Mouse (Mus musculus) CH12.LX (cell line): ENCODE results near the gene Stat2. TPM values are rescaled to one million over a fixed set of nuclear protein-coding genes. Genes with fewer than 3 reads are reported as not detected.

Source experiments
- DNase-seq: peaks from one replicate; pipeline ENCODE4 v3.0.0-alpha.2; 2013; ENCODE audit errors: extremely low read depth
- H3K27ac ChIP-seq: 2 replicates; pipeline ENCODE4 v1.5.1; 2012; ENCODE audit warnings: low read depth, mild to moderate bottlenecking, control low read depth, moderate library complexity; ENCODE audit not compliant: insufficient read depth
- H3K27me3 ChIP-seq: replicated peaks from 2 replicates; pipeline ENCODE3; 2012; ENCODE audit warnings: inconsistent platforms
- H3K36me3 ChIP-seq, 2 experiments: replicated peaks in 1 of 2; 2 replicates each; pipeline versions ENCODE3 to v1.6.1; 2012; ENCODE audit warnings: inconsistent platforms in 1 of 2, low read length in 1 of 2, mild to moderate bottlenecking in 1 of 2, mixed read lengths in 1 of 2, moderate library complexity in 1 of 2; ENCODE audit not compliant: control insufficient read depth in 1 of 2, insufficient read depth in 1 of 2
- H3K4me1 ChIP-seq, 2 experiments: 2 replicates each; pipeline ENCODE4 v1.6.1; 2012; ENCODE audit warnings: inconsistent platforms in 1 of 2, moderate library complexity in 1 of 2; ENCODE audit not compliant: insufficient read depth in 2 of 2, control insufficient read depth in 1 of 2
- H3K4me2 ChIP-seq: 2 replicates; pipeline ENCODE4 v1.6.1; 2012; ENCODE audit warnings: low read depth, mild to moderate bottlenecking, control low read depth; ENCODE audit not compliant: poor library complexity, insufficient read depth, severe bottlenecking
- H3K4me3 ChIP-seq, 3 experiments: fragments of 150-350 bp in 1 of 3; sonication (generic) in 1 of 3; replicated peaks in 1 of 3; 2 replicates each; pipeline versions ENCODE3 to v1.5.1; 2011 to 2012; ENCODE audit warnings: low read depth in 2 of 3, low read length in 2 of 3, mild to moderate bottlenecking in 2 of 3, moderate library complexity in 2 of 3, control low read depth in 1 of 3, improper control_type of control experiment in 1 of 3, inconsistent platforms in 1 of 3, mixed read lengths in 1 of 3; ENCODE audit not compliant: poor library complexity in 1 of 3
- H3K79me2 ChIP-seq: replicated peaks from 2 replicates; pipeline ENCODE4 v1.6.1; 2012; ENCODE audit warnings: mild to moderate bottlenecking, moderate library complexity; ENCODE audit not compliant: control insufficient read depth, poor library complexity, insufficient read depth, severe bottlenecking; ENCODE audit errors: extremely low read depth
- H3K9ac ChIP-seq: 2 replicates; pipeline ENCODE4 v1.6.1; 2012; ENCODE audit warnings: low read depth, mild to moderate bottlenecking, control low read depth, moderate library complexity; ENCODE audit not compliant: insufficient read depth
- H3K9me3 ChIP-seq: replicated peaks from 2 replicates; pipeline ENCODE3; 2012; ENCODE audit warnings: low read length, inconsistent platforms, mixed read lengths
- BHLHE40 ChIP-seq: IDR thresholded peaks from 2 replicates; pipeline ENCODE4 v1.6.1; 2011; ENCODE audit warnings: mild to moderate bottlenecking, low read depth, low read length, improper control_type of control experiment
- CTCF ChIP-seq, 2 experiments: IDR thresholded peaks in 1 of 2; conservative IDR thresholded peaks in 1 of 2; 2 replicates each; pipeline ENCODE4 v1.5.1; 2011 to 2012; ENCODE audit warnings: low read depth in 2 of 2, low read length in 2 of 2, improper control_type of control experiment in 1 of 2, inconsistent platforms in 1 of 2, mild to moderate bottlenecking in 1 of 2, moderate library complexity in 1 of 2
- ELF1 ChIP-seq: IDR thresholded peaks from 2 replicates; pipeline ENCODE4 v1.6.1; 2014; ENCODE audit warnings: low read depth, mild to moderate bottlenecking, inconsistent platforms, low read length, improper control_type of control experiment
- ETS1 ChIP-seq: conservative IDR thresholded peaks from 2 replicates; pipeline ENCODE4 v1.6.1; 2012; ENCODE audit warnings: low read depth, mild to moderate bottlenecking, inconsistent platforms, low read length, improper control_type of control experiment, moderate library complexity
- HCFC1 ChIP-seq: IDR thresholded peaks from 2 replicates; pipeline ENCODE4 v1.6.1; 2012; ENCODE audit warnings: low read depth, mild to moderate bottlenecking, inconsistent platforms, low read length, improper control_type of control experiment
- IRF4 ChIP-seq: IDR thresholded peaks from 2 replicates; pipeline ENCODE4 v1.6.1; 2014; ENCODE audit warnings: low read depth, mild to moderate bottlenecking, inconsistent platforms, low read length, improper control_type of control experiment
- KAT2A ChIP-seq: IDR thresholded peaks from 2 replicates; pipeline ENCODE4 v1.6.1; 2012; ENCODE audit warnings: low read length, improper control_type of control experiment, inconsistent platforms; ENCODE audit not compliant: insufficient replicate concordance
- POLR2A ChIP-seq: IDR thresholded peaks from 2 replicates; pipeline ENCODE4 v1.6.1; 2011; ENCODE audit warnings: low read depth, mild to moderate bottlenecking, improper control_type of control experiment, low read length
- RAD21 ChIP-seq: IDR thresholded peaks from 2 replicates; pipeline ENCODE4 v1.6.1; 2011; ENCODE audit warnings: low read depth, mild to moderate bottlenecking, low read length, improper control_type of control experiment, moderate library complexity
- SIN3A ChIP-seq: IDR thresholded peaks from 2 replicates; pipeline ENCODE4 v1.6.1; 2012; ENCODE audit warnings: low read length, improper control_type of control experiment, inconsistent platforms
- SMC3 ChIP-seq: IDR thresholded peaks from 2 replicates; pipeline ENCODE4 v1.6.1; 2011; ENCODE audit warnings: low read depth, low read length, improper control_type of control experiment
- TBP ChIP-seq: conservative IDR thresholded peaks from 2 replicates; pipeline ENCODE4 v1.6.1; 2011; ENCODE audit warnings: low read depth, low read length, improper control_type of control experiment
- TCF12 ChIP-seq: IDR thresholded peaks from 2 replicates; pipeline ENCODE4 v1.6.1; 2014; ENCODE audit warnings: low read depth, mild to moderate bottlenecking, inconsistent platforms, low read length, improper control_type of control experiment
- ZMIZ1 ChIP-seq: IDR thresholded peaks from 2 replicates; pipeline ENCODE4 v1.6.1; 2012; ENCODE audit warnings: low read depth, mild to moderate bottlenecking, inconsistent platforms, low read length, improper control_type of control experiment
- dilution Hi-C: fragments of 300-500 bp; cut with MboI; formaldehyde crosslinking; loops from 2 replicates; pipeline ENCODE4 v1.14.3; 2020; ENCODE audit warnings: low sequenced_read_pairs; ENCODE audit not compliant: extremely low pct_unique_long_range_greater_than_20kb, extremely low pct_ligation_motif_present
- in situ Hi-C: fragments of 300-500 bp; cut with MboI; formaldehyde crosslinking; loops from 3 replicates; pipeline ENCODE4 v1.14.3; 2019; ENCODE audit warnings: low sequenced_read_pairs, low pct_ligation_motif_present, low pct_unique_long_range_greater_than_20kb, mixed read lengths
- polyA plus RNA-seq: library from polyadenylated mRNA; unstranded; fragments of >175 nt; gene quantifications from 2 replicates; pipeline ENCODE4 v1.2.1, GENCODE M21; 2012; ENCODE audit warnings: low read depth; ENCODE audit not compliant: insufficient read length
- total RNA-seq, 2 experiments: library from RNA; depleted of rRNA; stranded (reverse); fragments of 300-350 nt in 1 of 2; fragments of >200 nt in 1 of 2; gene quantifications; 2 replicates each; pipeline ENCODE4 v1.2.3; 2012 to 2014

Stat2 gene
- total and polyA plus RNA-seq, 3 experiments, result 3.3 to 14.6 (median 12.5) TPM

DNA sequence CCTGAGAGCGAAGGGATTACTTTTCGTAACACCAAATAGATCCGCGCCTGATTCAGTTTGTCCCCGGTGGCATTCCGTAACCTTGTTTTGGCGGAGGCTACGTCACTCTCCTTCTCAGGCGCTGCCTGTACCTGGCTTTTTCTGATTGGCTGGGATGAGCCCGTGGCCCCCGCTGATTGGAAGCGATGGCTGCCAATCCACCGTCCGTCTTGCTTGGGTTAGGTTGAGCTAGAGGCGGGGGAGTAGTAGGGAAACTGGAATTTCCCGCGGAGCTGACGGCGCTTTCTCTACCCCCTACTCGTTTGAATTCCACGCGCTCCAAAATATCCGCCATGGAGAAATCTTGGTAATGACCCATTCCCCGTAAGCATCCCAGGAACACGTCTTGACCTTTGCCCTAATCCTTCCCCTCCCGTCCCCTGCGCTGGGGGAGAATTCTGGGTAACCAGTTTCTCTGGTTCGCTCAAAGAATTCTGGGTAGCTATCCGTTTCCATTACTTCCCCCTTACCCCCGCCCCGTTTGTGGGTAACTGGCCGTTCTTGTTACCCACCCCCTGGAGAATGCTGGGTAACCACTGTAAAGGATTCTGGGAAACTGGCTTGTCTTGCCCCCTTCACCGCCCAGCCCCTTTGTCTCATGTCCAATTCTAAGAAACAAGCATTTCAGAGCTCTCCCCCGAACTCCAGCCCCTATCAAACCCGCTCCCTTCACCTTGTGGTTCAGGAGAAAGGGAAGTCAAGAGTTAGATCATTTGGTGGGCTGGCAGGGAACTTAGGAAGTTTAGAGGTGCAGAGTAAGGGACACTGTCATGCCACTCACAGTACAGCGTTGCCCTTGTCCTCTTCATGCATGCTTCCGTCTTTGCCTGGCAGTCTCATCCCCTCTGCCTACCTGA lies 33.0 kb downstream of the Stat2 start, which contains the start of gene Pan2 (continued):
- TF ChIP-seq ELF1, result peak; percentile 61

DNA sequence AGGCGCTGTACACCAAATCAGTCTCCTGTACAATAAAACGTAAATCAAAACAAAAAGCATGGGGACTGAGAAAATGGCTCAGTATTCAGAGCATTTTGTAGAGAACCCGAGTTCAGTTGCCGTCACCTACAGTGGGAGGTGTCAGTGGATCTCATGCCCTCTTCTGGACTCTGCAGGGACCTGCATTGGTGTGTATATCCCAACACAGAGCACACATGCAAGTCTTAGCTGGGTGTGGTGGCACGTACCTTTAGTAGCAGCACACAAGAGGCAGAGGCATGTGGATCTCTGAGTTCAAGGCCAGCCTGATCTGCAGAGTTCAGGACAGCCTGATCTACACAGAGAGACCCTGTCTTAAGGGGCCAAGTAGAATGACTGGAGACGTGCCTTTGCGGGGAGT lies 39.3 kb downstream of the Stat2 start:
- H3K36me3 ChIP-seq, result peaks cover 29 to 71% of the 10 kb centered on the region in 2 experiments
- H3K4me1 ChIP-seq, result peaks cover 10 to 27% of the 10 kb centered on the region in 2 experiments
- DNase-seq, result peak; percentile 57
- H3K4me3 ChIP-seq, result no peak overlapping the region
- in situ Hi-C loops, result no loop called here
- H3K9me3 ChIP-seq, result no peaks in the 10 kb centered on the region
- no peak overlapping the region for H3K4me2 ChIP-seq
- H3K9ac ChIP-seq, result no peak overlapping the region
- no peaks in the 10 kb centered on the region for H3K27me3 ChIP-seq
- dilution Hi-C loops, result no loop called here
- H3K79me2 ChIP-seq, result no peaks in the 10 kb centered on the region
- peak; percentile 58; the same call in 1 of the 2 replicates for TF ChIP-seq TBP
- TF ChIP-seq SIN3A, result no peak
- peak in 1 of 2 experiments; percentile 42; a peak in 2 of 4 replicates for TF ChIP-seq CTCF (conservative IDR thresholded peaks at IDR 0.05 in 1 of 2, IDR thresholded peaks at IDR 0.05 in 1 of 2; ENCODE audit: low read depth in 2 of 2, low read length in 2 of 2)
- TF ChIP-seq RAD21, result peak; percentile 9
- TF ChIP-seq SMC3, result peak; percentile 24; the same call in 1 of the 2 replicates
- TF ChIP-seq ZMIZ1, result no peak
- no peak for TF ChIP-seq TCF12
- peak overlapping the region; percentile 53 for H3K27ac ChIP-seq

- H3K36me3 ChIP-seq, result peaks cover 33 to 76% of the 10 kb centered on the region in 2 experiments
- no peak overlapping the region for H3K4me3 ChIP-seq
- peak; percentile 87 for DNase-seq
- peaks cover 10 to 25% of the 10 kb centered on the region in 2 experiments for H3K4me1 ChIP-seq
- no peak overlapping the region for H3K27ac ChIP-seq
- in situ Hi-C loops, result no loop called here
- no peak overlapping the region for H3K4me2 ChIP-seq
- no peaks in the 10 kb centered on the region for H3K27me3 ChIP-seq
- dilution Hi-C loops, result no loop called here
- H3K9ac ChIP-seq, result no peak overlapping the region
- TF ChIP-seq HCFC1, result no peak
- no peak for TF ChIP-seq POLR2A
- no peak for TF ChIP-seq ZMIZ1
- TF ChIP-seq IRF4, result peak; percentile 5; the same call in 1 of the 2 replicates
- 0 out of 2 replicates have a peak, but pooled peaks have one; percentile 24 for TF ChIP-seq KAT2A
- TF ChIP-seq CTCF (conservative IDR thresholded peaks at IDR 0.05 in 1 of 2, IDR thresholded peaks at IDR 0.05 in 1 of 2; ENCODE audit: low read depth in 2 of 2, low read length in 2 of 2), result no peak
- peak; percentile 24; the same call in 1 of the 2 replicates for TF ChIP-seq BHLHE40
- TF ChIP-seq ETS1, result peak; percentile 47
- H3K9me3 ChIP-seq, result no peaks in the 10 kb centered on the region
- H3K79me2 ChIP-seq, result no peaks in the 10 kb centered on the region
Measured at GRCm38 (mm10) chr10:128310177-128310576, 39.8 kb downstream of the Stat2 start.
